Mouse (Mus musculus) erythroblast, embryonic 14.5 days (primary cell): ENCODE results near the gene Hs3st2.

Experiments
- GATA1 ChIP-seq: IDR thresholded peaks from 2 replicates; pipeline ENCODE4 v1.6.1; 2012; ENCODE audit warnings: low read length, inconsistent platforms, mixed read lengths
- TAL1 ChIP-seq: IDR thresholded peaks from 3 replicates; pipeline ENCODE4 v1.6.1; 2012; ENCODE audit warnings: low read length, inconsistent platforms, mixed read lengths

- TF ChIP-seq GATA1 (no peak), TAL1 (no peak)
These were observed 69.0 kb downstream of the Hs3st2 start for GRCm38 (mm10) chr7:121460626-121461025.
